Mouse (Mus musculus) heart, postnatal 0 days (tissue): ENCODE measurements at regions not wholly inside any gene's neighbourhood (a gene's known extent, or its start where the extent isn't known, plus 50 kb on each side); places are given as distances from the start of the nearest gene placed in this dataset.
A peak's percentile ranks its signal among the peaks of the same experiment; 100 is the strongest.

Experiments
- ATAC-seq: fragments of 200-750 bp; cut with Nextera tagmentation; 2 replicates; pipeline ENCODE4 v1.8.0; 2017; ENCODE audit warnings: low read depth, moderate number of reproducible peaks, moderate library complexity; ENCODE audit not compliant: insufficient read depth
- DNase-seq: peaks from one replicate; pipeline ENCODE4 v3.0.0-alpha.2; 2016; ENCODE audit warnings: low spot score
- H3K27ac ChIP-seq: fragments of 300-500 bp; sonication (generic); 2 replicates; pipeline ENCODE4 v1.5.1; 2014; ENCODE audit warnings: low read depth, mild to moderate bottlenecking
- H3K27me3 ChIP-seq: fragments of 300-500 bp; sonication (generic); 2 replicates; pipeline ENCODE4 v1.6.1; 2014; ENCODE audit warnings: low read length, mixed read lengths; ENCODE audit not compliant: control insufficient read depth, insufficient read depth
- H3K36me3 ChIP-seq: fragments of 300-500 bp; sonication (generic); replicated peaks from 2 replicates; pipeline ENCODE4 v1.6.1; 2014; ENCODE audit warnings: low read length, mixed read lengths; ENCODE audit not compliant: control insufficient read depth, insufficient read depth
- H3K4me1 ChIP-seq: fragments of 300-500 bp; sonication (generic); 2 replicates; pipeline ENCODE4 v1.6.1; 2014; ENCODE audit warnings: antibody characterized with exemption; ENCODE audit not compliant: control insufficient read depth, insufficient read depth
- H3K4me2 ChIP-seq: fragments of 300-500 bp; sonication (generic); 2 replicates; pipeline ENCODE4 v1.6.1; 2014; ENCODE audit warnings: low read depth, mild to moderate bottlenecking, low read length, moderate library complexity
- H3K4me3 ChIP-seq: fragments of 300-500 bp; sonication (generic); 2 replicates; pipeline ENCODE4 v1.5.1; 2014; ENCODE audit warnings: low read depth, low read length
- H3K9ac ChIP-seq: fragments of 300-500 bp; sonication (generic); replicated peaks from 2 replicates; pipeline ENCODE4 v1.6.1; 2014; ENCODE audit warnings: low read depth, low read length, mixed read lengths
- H3K9me3 ChIP-seq: fragments of 300-500 bp; sonication (generic); replicated peaks from 2 replicates; pipeline ENCODE4 v1.6.1; 2016; ENCODE audit warnings: low read length; ENCODE audit not compliant: control insufficient read depth
- CTCF ChIP-seq: IDR thresholded peaks from 2 replicates; pipeline ENCODE4 v1.5.1; 2016; ENCODE audit warnings: antibody characterized with exemption, control low read depth, low read depth
- EP300 ChIP-seq: IDR thresholded peaks from 2 replicates; pipeline ENCODE4 v1.6.1; 2016; ENCODE audit warnings: antibody characterized with exemption, low read depth
- WGBS: fragments of 180-500 bp; shearing (Covaris S2); extraction: QIAGEN DNeasy Blood & Tissue Kit; methylation state at CpG from one replicate; pipeline ENCODE4 v1.1.7; 2014; 5-methylcytosine and 5-hydroxymethylcytosine counted together

GRCm38 (mm10) chr2:134342515-134343140 lies 211.5 kb downstream of the Hao1 start:
- no peaks in the 10 kb centered on the region for H3K27me3 ChIP-seq
- no peak overlapping the region for H3K9ac ChIP-seq
- TF ChIP-seq EP300: no peak
- no peak for TF ChIP-seq CTCF
- no peak overlapping the region for H3K4me2 ChIP-seq
- H3K27ac ChIP-seq: no peak overlapping the region
- DNase-seq (no peak), ATAC-seq (no peak)
- H3K4me1 ChIP-seq: no peaks in the 10 kb centered on the region
- no peaks in the 10 kb centered on the region for H3K9me3 ChIP-seq
- H3K36me3 ChIP-seq: no peaks in the 10 kb centered on the region
- 46% methylated on average over 6 of the region's 6 CpGs for WGBS
- no peak overlapping the region for H3K4me3 ChIP-seq

- no peak overlapping the region for H3K4me3 ChIP-seq
- WGBS: 71% methylated on average over 3 of the region's 3 CpGs
- H3K9me3 ChIP-seq: no peaks in the 10 kb centered on the region
- no peaks in the 10 kb centered on the region for H3K4me1 ChIP-seq
- H3K9ac ChIP-seq: no peak overlapping the region
- H3K27ac ChIP-seq: no peak overlapping the region
- DNase-seq (no peak), ATAC-seq (no peak)
- no peak overlapping the region for H3K4me2 ChIP-seq
- no peaks in the 10 kb centered on the region for H3K27me3 ChIP-seq
- TF ChIP-seq CTCF (no peak), EP300 (no peak)
- H3K36me3 ChIP-seq: no peaks in the 10 kb centered on the region
These were observed 246.1 kb downstream of the Hao1 start for GRCm38 (mm10) chr2:134308092-134308491.

- TF ChIP-seq EP300 (no peak), CTCF (no peak)
- Histone ChIP-seq H3K9me3 (no peaks in the 10 kb centered on the region), H3K4me3 (no peak overlapping the region), H3K9ac (no peak overlapping the region), H3K4me1 (no peaks in the 10 kb centered on the region), H3K27ac (no peak overlapping the region), H3K36me3 (no peaks in the 10 kb centered on the region), H3K4me2 (no peak overlapping the region), H3K27me3 (no peaks in the 10 kb centered on the region)
- ATAC-seq (no peak), DNase-seq (no peak)
- 64% methylated on average over 2 of the region's 2 CpGs for WGBS
These were observed 264.0 kb downstream of the Hao1 start for GRCm38 (mm10) chr2:134290126-134290691.

- Histone ChIP-seq H3K9me3 (no peaks in the 10 kb centered on the region), H3K4me2 (no peak overlapping the region), H3K4me3 (no peak overlapping the region), H3K9ac (no peak overlapping the region), H3K4me1 (no peaks in the 10 kb centered on the region), H3K36me3 (no peaks in the 10 kb centered on the region), H3K27ac (no peak overlapping the region), H3K27me3 (no peaks in the 10 kb centered on the region)
- peak; percentile 10 for DNase-seq
- TF ChIP-seq CTCF (no peak), EP300 (peak; percentile 46; the same call in 1 of the 2 replicates)
- ATAC-seq: no peak
- 26% methylated on average over 3 of the region's 3 CpGs for WGBS
These were observed 278.3 kb downstream of the Hao1 start for GRCm38 (mm10) chr2:134275881-134276280.

GRCm38 (mm10) chr2:134268466-134268865 lies 285.7 kb downstream of the Hao1 start:
- 18% methylated on average over 2 of the region's 2 CpGs for WGBS
- Histone ChIP-seq H3K4me2 (no peak overlapping the region), H3K27ac (no peak overlapping the region), H3K4me1 (no peaks in the 10 kb centered on the region), H3K4me3 (no peak overlapping the region), H3K9ac (no peak overlapping the region), H3K9me3 (no peaks in the 10 kb centered on the region), H3K27me3 (no peaks in the 10 kb centered on the region), H3K36me3 (no peaks in the 10 kb centered on the region)
- DNase-seq (no peak), ATAC-seq (no peak)
- no peak for TF ChIP-seq EP300
- TF ChIP-seq CTCF: no peak
